Mouse (Mus musculus): ENCODE measurements around the gene Bach1.

The Bach1 gene

GRCm38 (mm10) chr16:87711961-87712360 lies 13.2 kb downstream of the Bach1 start:
- no peak for DNase-seq (ENCODE audit: low spot score)

GRCm38 (mm10) chr16:87712986-87713693 lies 14.4 kb downstream of the Bach1 start:
- no peak for DNase-seq (ENCODE audit: low spot score)

- no peak for DNase-seq (ENCODE audit: low spot score)
Observed at GRCm38 (mm10) chr16:87714550-87714949, 15.8 kb downstream of the Bach1 start.

- DNase-seq (ENCODE audit: low spot score): no peak
Observed at GRCm38 (mm10) chr16:87715221-87715620, 16.5 kb downstream of the Bach1 start.

GRCm38 (mm10) chr16:87716269-87716668 lies 17.5 kb downstream of the Bach1 start:
- DNase-seq (ENCODE audit: low spot score): no peak

- DNase-seq (ENCODE audit: low spot score): no peak
Observed at GRCm38 (mm10) chr16:87717046-87717660, 18.4 kb downstream of the Bach1 start.

- DNase-seq (ENCODE audit: low spot score): no peak
Observed at GRCm38 (mm10) chr16:87719071-87719470, 20.3 kb downstream of the Bach1 start.

- no peak for DNase-seq (ENCODE audit: low spot score)
Observed at GRCm38 (mm10) chr16:87719688-87720283, 21.0 kb downstream of the Bach1 start.

- DNase-seq (ENCODE audit: low spot score): no peak
Observed at GRCm38 (mm10) chr16:87720851-87721409, 22.2 kb downstream of the Bach1 start.

GRCm38 (mm10) chr16:87722857-87723256 lies 24.1 kb downstream of the Bach1 start:
- no peak for DNase-seq (ENCODE audit: low spot score)

- no peak for DNase-seq (ENCODE audit: low spot score)
Observed at GRCm38 (mm10) chr16:87723479-87723878, 24.7 kb downstream of the Bach1 start.

- no peak for DNase-seq (ENCODE audit: low spot score)
Observed at GRCm38 (mm10) chr16:87724826-87725225, 26.1 kb downstream of the Bach1 start.

GRCm38 (mm10) chr16:87725241-87725640 lies 26.5 kb downstream of the Bach1 start:
- no peak for DNase-seq (ENCODE audit: low spot score)

- no peak for DNase-seq (ENCODE audit: low spot score)
Observed at GRCm38 (mm10) chr16:87725963-87726362, 27.2 kb downstream of the Bach1 start.

GRCm38 (mm10) chr16:87726369-87726768 lies 27.6 kb downstream of the Bach1 start:
- no peak for DNase-seq (ENCODE audit: low spot score)

GRCm38 (mm10) chr16:87727250-87727649 lies 28.5 kb downstream of the Bach1 start:
- DNase-seq (ENCODE audit: low spot score): no peak

GRCm38 (mm10) chr16:87727918-87728317 lies 29.2 kb downstream of the Bach1 start:
- no peak for DNase-seq (ENCODE audit: low spot score)

GRCm38 (mm10) chr16:87728703-87729102 lies 30.0 kb downstream of the Bach1 start:
- no peak for DNase-seq (ENCODE audit: low spot score)

- no peak for DNase-seq (ENCODE audit: low spot score)
Observed at GRCm38 (mm10) chr16:87729469-87729868, 30.7 kb downstream of the Bach1 start.

GRCm38 (mm10) chr16:87734868-87735381 lies 36.2 kb downstream of the Bach1 start:
- no peak for DNase-seq (ENCODE audit: low spot score)

- no peak for DNase-seq (ENCODE audit: low spot score)
Observed at GRCm38 (mm10) chr16:87736106-87736505, 37.4 kb downstream of the Bach1 start.

GRCm38 (mm10) chr16:87737296-87737695 lies 38.6 kb downstream of the Bach1 start:
- no peak for DNase-seq (ENCODE audit: low spot score)

All from adipocyte (in vitro differentiated cells).